Mouse (Mus musculus) megakaryocyte, embryonic 14.5 days (primary cell): ENCODE measurements at regions not wholly inside any gene's neighbourhood (a gene's known extent, or its start where the extent isn't known, plus 50 kb on each side); places are given as distances from the start of the nearest gene placed in this dataset.

Experiments
- FLI1 ChIP-seq: IDR thresholded peaks from 2 replicates; pipeline ENCODE4 v1.6.1; 2012; ENCODE audit warnings: low read length, inconsistent platforms, mixed read lengths
- GATA1 ChIP-seq: IDR thresholded peaks from 3 replicates; pipeline ENCODE4 v1.6.1; 2012; ENCODE audit warnings: mixed read lengths, low read length, inconsistent platforms, borderline replicate concordance

DNA sequence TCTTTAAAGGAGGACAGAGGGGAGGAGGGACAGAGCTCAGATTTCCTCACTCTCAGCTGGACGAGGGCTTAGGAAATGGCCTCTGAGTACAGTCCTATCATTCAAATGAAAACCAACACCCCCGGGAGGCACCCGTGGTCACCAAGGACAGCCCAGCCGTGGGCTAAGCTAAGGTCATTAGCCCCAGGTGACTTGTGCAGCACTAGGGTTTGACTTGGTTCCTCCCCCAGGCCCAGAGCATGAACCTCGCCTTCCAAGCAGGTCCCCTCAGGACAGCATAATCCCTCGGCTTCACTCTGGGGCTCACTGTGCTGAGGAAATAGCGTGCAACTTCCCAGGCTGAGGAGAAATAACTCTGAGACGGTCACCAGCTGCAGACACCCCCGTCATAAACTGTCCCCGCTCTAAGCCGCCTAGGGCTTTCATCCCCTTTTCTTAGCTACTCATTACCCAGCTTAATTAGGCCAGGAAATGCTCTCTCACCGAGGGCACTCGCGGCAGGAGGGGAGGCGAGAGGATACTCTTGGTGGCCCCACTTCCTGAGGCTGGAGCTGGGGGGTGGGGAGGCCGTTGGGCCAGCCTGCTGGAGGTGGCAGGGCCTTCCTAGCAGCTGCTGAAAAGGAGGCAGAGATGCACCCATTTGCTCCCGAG lies 61.0 kb upstream of the Hdhd5 start:
- no peak for TF ChIP-seq GATA1
- no peak for TF ChIP-seq FLI1
